ENCODE assay signal across 17 mouse cellular contexts in the genomic region with DNA sequence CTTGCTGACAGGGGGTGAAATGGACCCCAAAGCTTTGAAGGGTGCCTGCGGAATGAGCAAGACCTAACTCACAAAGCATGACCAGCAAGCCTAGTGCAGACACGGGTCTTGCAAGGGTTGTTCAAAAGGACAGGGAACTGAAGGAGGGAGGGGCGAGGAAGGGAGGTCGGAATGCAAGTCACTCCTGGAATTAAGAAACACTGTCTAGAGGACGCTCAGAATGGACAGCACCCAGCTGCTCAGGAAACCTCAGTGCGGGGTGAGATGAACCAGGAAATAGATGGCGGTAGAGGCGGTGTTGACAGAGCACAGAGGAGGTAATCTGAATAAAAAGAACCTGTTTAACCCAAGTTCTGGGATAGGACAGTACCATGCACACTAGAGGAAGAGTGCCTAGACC.
DNase-seq lines count a peak whose midpoint lies in the region; ATAC-seq and TF ChIP-seq lines count a peak whose summit lies in the region.
"Had no signal": no experiment of that assay in that cellular context is flagged by ENCODE, and none has a peak within 500 bp of the region (broad histone marks: within the 10 kb centered on the region; RNA-seq: fewer than 3 reads in every experiment).

No protein-coding gene starts in this region.

- H3K27me3 ChIP-seq in kidney, adult 2 months (replicated peaks; ENCODE audit: control insufficient read depth, insufficient read depth, low read length): no peaks in the 10 kb centered on the region; the same call in 1 of the 2 replicates
- H3K27me3 ChIP-seq: hindbrain, embryonic 12.5 days had no signal

- H3K4me3 ChIP-seq in kidney, adult 2 months (ENCODE audit: insufficient read depth, low read depth, low read length): no peak overlapping the region
- H3K4me3 ChIP-seq: gastrocnemius, adult 2 months; hindbrain, embryonic 12.5 days; limb, embryonic 13.5 days had no signal

- ATAC-seq in granulocyte monocyte progenitor cell, adult 5-6 weeks (replicated peaks; ENCODE audit: poor library complexity, severe bottlenecking): peak; percentile 65
- ATAC-seq: forebrain, embryonic 14.5 days; liver, postnatal 0 days had no signal

- TF ChIP-seq CTCF in kidney, adult 2 months (conservative IDR thresholded peaks at IDR 0.05; ENCODE audit: insufficient read depth, insufficient read length, low read depth, low read length): no peak

- WGBS in kidney, adult 2 months: 44% methylated on average over 8 of the region's 8 CpGs

- H3K4me1 ChIP-seq in kidney, adult 2 months (ENCODE audit: control insufficient read depth, insufficient read depth, low read length): peaks cover 2% of the 10 kb centered on the region; the same call in 1 of the 2 replicates

- peak; percentile 31 for DNase-seq in kidney, adult 2 months
- DNase-seq in kidney, adult 11 months: no peak
- peak; percentile 38 for DNase-seq in kidney, postnatal 14 days
- DNase-seq in lung, postnatal 36 days: peak; percentile 17
- no peak for DNase-seq in testis, postnatal 14 days (ENCODE audit: low spot score)
- DNase-seq in frontal cortex, adult 2 months (ENCODE audit: extremely low spot score in 1 of 2, low spot score in 1 of 2): no peak
- DNase-seq: adrenal gland, postnatal 25 days; cerebellum, postnatal 25 days; gastrocnemius, adult 2 months; liver, postnatal 0 days; midbrain, embryonic 14.5 days; right cerebral cortex, postnatal 4 days; thymus, postnatal 36 days had no signal

- no peak overlapping the region for H3K27ac ChIP-seq in kidney, adult 2 months (ENCODE audit: insufficient read depth, low read depth, low read length)
- H3K27ac ChIP-seq: gastrocnemius, adult 2 months; hindbrain, embryonic 12.5 days; limb, embryonic 13.5 days had no signal

- no peaks in the 10 kb centered on the region for H3K36me3 ChIP-seq in kidney, adult 2 months (ENCODE audit: control insufficient read depth, insufficient read depth, low read length)
- H3K36me3 ChIP-seq: hindbrain, embryonic 12.5 days; limb, embryonic 13.5 days had no signal

- TF ChIP-seq POLR2A in kidney, adult 2 months (IDR thresholded peaks at IDR 0.05; ENCODE audit: low read depth, low read length): no peak

Comparison
In these comparisons a context has a peak if more than half of its experiments do, and no peak if none do; other contexts are left out.
1. DNase-seq: peak in kidney, adult 2 months (single experiment), kidney, postnatal 14 days (single experiment) and lung, postnatal 36 days (single experiment); none in kidney, adult 11 months (single experiment), testis, postnatal 14 days (single experiment) and frontal cortex, adult 2 months (0 of 2).